Mouse (Mus musculus) 3134 (cell line): ENCODE measurements at regions not wholly inside any gene's neighbourhood (a gene's known extent, or its start where the extent isn't known, plus 50 kb on each side); places are given as distances from the start of the nearest gene placed in this dataset.

ENCODE experiments used
- DNase-seq: peaks from one replicate; pipeline ENCODE4 v3.0.0-alpha.2; 2011; ENCODE audit warnings: low spot score; ENCODE audit not compliant: insufficient read length; ENCODE audit errors: extremely low read depth

- DNase-seq: no peak
Measured at GRCm38 (mm10) chr13:97459106-97459505, 218.2 kb downstream of the Enc1 start.

GRCm38 (mm10) chr13:97455961-97456360 lies 215.1 kb downstream of the Enc1 start:
- no peak for DNase-seq

GRCm38 (mm10) chr13:97454715-97455114 lies 213.8 kb downstream of the Enc1 start:
- DNase-seq: no peak

GRCm38 (mm10) chr13:97453469-97453868 lies 212.6 kb downstream of the Enc1 start:
- DNase-seq: no peak

- no peak for DNase-seq
Measured at GRCm38 (mm10) chr13:97453090-97453430, 212.2 kb downstream of the Enc1 start.

- no peak for DNase-seq
Measured at GRCm38 (mm10) chr13:97452386-97453089, 211.6 kb downstream of the Enc1 start.

GRCm38 (mm10) chr13:97451276-97451675 lies 210.4 kb downstream of the Enc1 start:
- DNase-seq: no peak

GRCm38 (mm10) chr13:97448123-97448522 lies 207.2 kb downstream of the Enc1 start:
- no peak for DNase-seq

- peak; percentile 33 for DNase-seq
Measured at GRCm38 (mm10) chr13:97443731-97444428, 203.0 kb downstream of the Enc1 start.

GRCm38 (mm10) chr13:97442806-97443205 lies 201.9 kb downstream of the Enc1 start:
- no peak for DNase-seq

- no peak for DNase-seq
Measured at GRCm38 (mm10) chr13:97442283-97442682, 201.4 kb downstream of the Enc1 start.

- DNase-seq: no peak
Measured at GRCm38 (mm10) chr13:97441803-97442202, 200.9 kb downstream of the Enc1 start.

GRCm38 (mm10) chr13:97439216-97439979 lies 198.5 kb downstream of the Enc1 start:
- no peak for DNase-seq

- no peak for DNase-seq
Measured at GRCm38 (mm10) chr13:97438692-97439091, 197.8 kb downstream of the Enc1 start.

GRCm38 (mm10) chr13:97438277-97438676 lies 197.4 kb downstream of the Enc1 start:
- DNase-seq: no peak

- no peak for DNase-seq
Measured at GRCm38 (mm10) chr13:97436719-97437350, 195.9 kb downstream of the Enc1 start.

GRCm38 (mm10) chr13:97435865-97436718 lies 195.2 kb downstream of the Enc1 start:
- DNase-seq: no peak

GRCm38 (mm10) chr13:97434961-97435864 lies 194.3 kb downstream of the Enc1 start:
- no peak for DNase-seq

GRCm38 (mm10) chr13:97434167-97434566 lies 193.3 kb downstream of the Enc1 start:
- no peak for DNase-seq
